Mouse (Mus musculus) ES-E14 (cell line): ENCODE measurements around the gene Awat2. TPM values are rescaled to one million over a fixed set of nuclear protein-coding genes. Genes with fewer than 3 reads are reported as not detected.

Experiments used
- DNase-seq: peaks from one replicate; pipeline ENCODE4 v3.0.0-alpha.2; 2013; ENCODE audit warnings: low read depth, low spot score
- H3K27ac ChIP-seq: 2 replicates; pipeline ENCODE4 v1.5.1; 2012; ENCODE audit warnings: low read depth, mild to moderate bottlenecking, low read length, moderate library complexity, mixed read lengths; ENCODE audit not compliant: poor library complexity, insufficient read depth, severe bottlenecking
- H3K36me3 ChIP-seq: 2 replicates; pipeline ENCODE4 v1.6.1; 2012; ENCODE audit warnings: mild to moderate bottlenecking, low read length, moderate library complexity, mixed read lengths; ENCODE audit not compliant: control insufficient read depth, poor library complexity, insufficient read depth, severe bottlenecking
- H3K4me1 ChIP-seq, 2 experiments: fragments of 150-350 bp in 1 of 2; sonication (generic) in 1 of 2; 2 replicates each; pipeline ENCODE4 v1.6.1; 2012; ENCODE audit warnings: low read length in 2 of 2, mild to moderate bottlenecking in 1 of 2, mixed read lengths in 1 of 2; ENCODE audit not compliant: control insufficient read depth in 2 of 2, insufficient read depth in 2 of 2, poor library complexity in 1 of 2
- H3K4me3 ChIP-seq, 2 experiments: fragments of 150-350 bp in 1 of 2; sonication (generic) in 1 of 2; 2 replicates each; pipeline ENCODE4 v1.5.1; 2012; ENCODE audit warnings: low read length in 2 of 2, low read depth in 1 of 2, mild to moderate bottlenecking in 1 of 2, mixed read lengths in 1 of 2; ENCODE audit not compliant: insufficient read depth in 1 of 2, poor library complexity in 1 of 2, severe bottlenecking in 1 of 2
- H3K9ac ChIP-seq: 2 replicates; pipeline ENCODE4 v1.6.1; 2012; ENCODE audit warnings: low read depth, mild to moderate bottlenecking, low read length, mixed read lengths; ENCODE audit not compliant: poor library complexity, insufficient read depth, severe bottlenecking
- H3K9me3 ChIP-seq: fragments of 150-350 bp; sonication (generic); 2 replicates; pipeline ENCODE4 v1.6.1; 2012; ENCODE audit warnings: low read depth, mild to moderate bottlenecking, low read length; ENCODE audit not compliant: control insufficient read depth, insufficient read depth
- CHD2 ChIP-seq: IDR thresholded peaks from 2 replicates; pipeline ENCODE4 v1.6.1; 2014; ENCODE audit warnings: mild to moderate bottlenecking, low read depth, low read length, inconsistent platforms
- HCFC1 ChIP-seq: IDR thresholded peaks from 2 replicates; pipeline ENCODE4 v1.6.1; 2012; ENCODE audit warnings: low read length, inconsistent platforms, borderline replicate concordance; ENCODE audit not compliant: insufficient read depth
- MAFK ChIP-seq: IDR thresholded peaks from 2 replicates; pipeline ENCODE4 v1.6.1; 2014; ENCODE audit warnings: mild to moderate bottlenecking, low read depth, low read length, inconsistent platforms; ENCODE audit not compliant: insufficient read depth
- ZC3H11A ChIP-seq: IDR thresholded peaks from 2 replicates; pipeline ENCODE4 v1.6.1; 2012; ENCODE audit warnings: low read depth, mild to moderate bottlenecking, inconsistent platforms, low read length, borderline replicate concordance
- ZNF384 ChIP-seq: IDR thresholded peaks from 2 replicates; pipeline ENCODE4 v1.6.1; 2012; ENCODE audit warnings: low read depth, low read length, inconsistent platforms
- in situ Hi-C, 2 experiments: fragments of 600-800 bp; cut with MboI; formaldehyde crosslinking; loops; one replicate each; pipeline ENCODE4 v1.15.1; 2025; ENCODE audit warnings: low sequenced_read_pairs in 2 of 2, inconsistent platforms in 1 of 2; ENCODE audit not compliant: unreplicated experiment in 2 of 2
- total RNA-seq: library from RNA; depleted of rRNA; stranded (reverse); fragments of 300-350 nt; gene quantifications from 2 replicates; pipeline ENCODE4 v1.2.3, GENCODE M21; 2012

The Awat2 gene
- total RNA-seq, 1 experiment: 1.2 TPM

GRCm38 (mm10) chrX:100401657-100402056, 40.9 kb downstream of the Awat2 start:
- Histone ChIP-seq H3K36me3 (no peaks in the 10 kb centered on the region), H3K4me1 (no peaks in the 10 kb centered on the region), H3K27ac (no peak overlapping the region), H3K4me3 (no peak overlapping the region), H3K9ac (no peak overlapping the region), H3K9me3 (no peaks in the 10 kb centered on the region)
- in situ Hi-C loops: no loop called here
- TF ChIP-seq CHD2: no peak
- TF ChIP-seq ZC3H11A: no peak
- no peak for TF ChIP-seq HCFC1
- TF ChIP-seq ZNF384: no peak
- TF ChIP-seq MAFK: no peak
- no peak for DNase-seq

GRCm38 (mm10) chrX:100400900-100401299, 41.6 kb downstream of the Awat2 start:
- Histone ChIP-seq H3K4me1 (no peaks in the 10 kb centered on the region), H3K27ac (no peak overlapping the region), H3K36me3 (no peaks in the 10 kb centered on the region), H3K4me3 (no peak overlapping the region), H3K9ac (no peak overlapping the region), H3K9me3 (no peaks in the 10 kb centered on the region)
- in situ Hi-C loops: no loop called here
- TF ChIP-seq ZC3H11A (no peak), MAFK (no peak), ZNF384 (no peak), HCFC1 (no peak), CHD2 (no peak)
- no peak for DNase-seq

- no peaks in the 10 kb centered on the region for H3K9me3 ChIP-seq
- no peak overlapping the region for H3K4me3 ChIP-seq
- DNase-seq: no peak
- in situ Hi-C loops: no loop called here
- TF ChIP-seq HCFC1 (no peak), ZC3H11A (no peak), CHD2 (no peak), MAFK (no peak), ZNF384 (no peak)
- no peak overlapping the region for H3K9ac ChIP-seq
- no peaks in the 10 kb centered on the region for H3K36me3 ChIP-seq
- no peak overlapping the region for H3K27ac ChIP-seq
- no peaks in the 10 kb centered on the region for H3K4me1 ChIP-seq
Measured at GRCm38 (mm10) chrX:100395026-100395425, 47.5 kb downstream of the Awat2 start.

GRCm38 (mm10) chrX:100394223-100394861, 48.2 kb downstream of the Awat2 start:
- Histone ChIP-seq H3K9me3 (no peaks in the 10 kb centered on the region), H3K27ac (no peak overlapping the region), H3K4me3 (no peak overlapping the region), H3K36me3 (no peaks in the 10 kb centered on the region), H3K9ac (no peak overlapping the region), H3K4me1 (no peaks in the 10 kb centered on the region)
- TF ChIP-seq MAFK: no peak
- TF ChIP-seq ZC3H11A: no peak
- TF ChIP-seq CHD2: no peak
- no peak for TF ChIP-seq HCFC1
- TF ChIP-seq ZNF384: no peak
- DNase-seq: no peak
- in situ Hi-C loops: no loop called here

- Histone ChIP-seq H3K9me3 (no peaks in the 10 kb centered on the region), H3K36me3 (no peaks in the 10 kb centered on the region), H3K9ac (no peak overlapping the region), H3K4me1 (no peaks in the 10 kb centered on the region), H3K27ac (no peak overlapping the region), H3K4me3 (no peak overlapping the region)
- TF ChIP-seq HCFC1: no peak
- TF ChIP-seq CHD2: no peak
- peak; percentile 31; the same call in 1 of the 2 replicates for TF ChIP-seq ZC3H11A
- in situ Hi-C loops: no loop called here
- DNase-seq: no peak
Measured at GRCm38 (mm10) chrX:100392304-100392703, 50.2 kb downstream of the Awat2 start.
